Mouse (Mus musculus) skeletal muscle tissue, adult 2 months (tissue): ENCODE data around the gene Cntnap1.

ENCODE experiments used
- DNase-seq: peaks from one replicate; pipeline ENCODE4 v3.0.0-alpha.2; 2012; ENCODE audit warnings: low read depth, low spot score

Gene Cntnap1

GRCm38 (mm10) chr11:101182771-101183517 is 12.6 kb downstream of the Cntnap1 start:
- DNase-seq: no peak

- no peak for DNase-seq
Observed at GRCm38 (mm10) chr11:101184984-101185383, 14.7 kb downstream of the Cntnap1 start.

GRCm38 (mm10) chr11:101185441-101185840 is 15.1 kb downstream of the Cntnap1 start:
- no peak for DNase-seq

- no peak for DNase-seq
Observed at GRCm38 (mm10) chr11:101186526-101187247, 16.4 kb downstream of the Cntnap1 start.

GRCm38 (mm10) chr11:101187541-101187940 is 17.2 kb downstream of the Cntnap1 start:
- no peak for DNase-seq

GRCm38 (mm10) chr11:101188166-101188805 is 18.0 kb downstream of the Cntnap1 start:
- no peak for DNase-seq

GRCm38 (mm10) chr11:101189495-101190180 is 19.3 kb downstream of the Cntnap1 start:
- DNase-seq: peak; percentile 92

GRCm38 (mm10) chr11:101190181-101190912 is 20.0 kb downstream of the Cntnap1 start:
- no peak for DNase-seq

- DNase-seq: no peak
Observed at GRCm38 (mm10) chr11:101190913-101191907, 20.9 kb downstream of the Cntnap1 start.

GRCm38 (mm10) chr11:101191919-101192470 is 21.7 kb downstream of the Cntnap1 start:
- DNase-seq: no peak

- no peak for DNase-seq
Observed at GRCm38 (mm10) chr11:101192646-101193045, 22.3 kb downstream of the Cntnap1 start.

GRCm38 (mm10) chr11:101193076-101193475 is 22.8 kb downstream of the Cntnap1 start:
- DNase-seq: no peak

GRCm38 (mm10) chr11:101194137-101194536 is 23.8 kb downstream of the Cntnap1 start:
- no peak for DNase-seq

GRCm38 (mm10) chr11:101194643-101195042 is 24.3 kb downstream of the Cntnap1 start:
- no peak for DNase-seq

- no peak for DNase-seq
Observed at GRCm38 (mm10) chr11:101195101-101195500, 24.8 kb downstream of the Cntnap1 start.

GRCm38 (mm10) chr11:101195571-101195970 is 25.2 kb downstream of the Cntnap1 start:
- DNase-seq: no peak

GRCm38 (mm10) chr11:101196175-101196574 is 25.9 kb downstream of the Cntnap1 start:
- no peak for DNase-seq

- DNase-seq: no peak
Observed at GRCm38 (mm10) chr11:101199555-101199954, 29.2 kb downstream of the Cntnap1 start.

- DNase-seq: no peak
Observed at GRCm38 (mm10) chr11:101200986-101201385, 30.7 kb downstream of the Cntnap1 start.

- DNase-seq: peak; percentile 64
Observed at GRCm38 (mm10) chr11:101211970-101212369, 41.6 kb downstream of the Cntnap1 start.
